Mouse (Mus musculus): Measurements from ENCODE around the gene Matn1.

Matn1 gene

DNA sequence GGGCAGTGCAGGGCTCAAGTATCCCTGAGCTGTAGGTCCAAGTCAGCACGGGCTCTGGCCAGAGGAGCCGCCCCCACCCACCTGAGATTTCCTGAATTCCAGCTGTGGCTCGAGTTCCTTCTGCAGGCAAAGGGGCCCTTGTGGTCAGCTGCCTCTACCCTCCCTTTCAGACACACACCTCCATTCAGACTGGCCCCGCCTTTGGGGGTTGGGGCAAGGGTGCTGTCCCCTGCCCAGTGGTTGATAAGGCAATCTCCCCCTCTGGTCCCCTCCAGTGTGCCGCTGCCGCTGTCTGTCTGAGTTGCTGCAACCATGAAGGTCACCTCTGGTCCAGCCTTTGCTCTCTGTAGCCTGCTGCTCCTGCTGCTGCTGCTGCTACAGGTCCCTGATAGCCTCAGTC is at the start of gene Matn1:
Matn1 (plus strand) TSS at position 274 of the 400 bp plus-strand sequence.
- DNase-seq (ENCODE audit: low read depth in 1 of 2, low spot score in 2 of 2): no peak

- DNase-seq (ENCODE audit: low read depth in 1 of 2, low spot score in 2 of 2): no peak
Measured at GRCm38 (mm10) chr4:130895701-130896100, 48.5 kb upstream of the Matn1 start.

GRCm38 (mm10) chr4:130896372-130896771 is 47.8 kb upstream of the Matn1 start:
- peak in 1 of 2 experiments; percentile 73 for DNase-seq (ENCODE audit: low read depth in 1 of 2, low spot score in 2 of 2)

- DNase-seq (ENCODE audit: low read depth in 1 of 2, low spot score in 2 of 2): peak in 1 of 2 experiments; percentile 49
Measured at GRCm38 (mm10) chr4:130899383-130899781, 44.8 kb upstream of the Matn1 start.

DNA sequence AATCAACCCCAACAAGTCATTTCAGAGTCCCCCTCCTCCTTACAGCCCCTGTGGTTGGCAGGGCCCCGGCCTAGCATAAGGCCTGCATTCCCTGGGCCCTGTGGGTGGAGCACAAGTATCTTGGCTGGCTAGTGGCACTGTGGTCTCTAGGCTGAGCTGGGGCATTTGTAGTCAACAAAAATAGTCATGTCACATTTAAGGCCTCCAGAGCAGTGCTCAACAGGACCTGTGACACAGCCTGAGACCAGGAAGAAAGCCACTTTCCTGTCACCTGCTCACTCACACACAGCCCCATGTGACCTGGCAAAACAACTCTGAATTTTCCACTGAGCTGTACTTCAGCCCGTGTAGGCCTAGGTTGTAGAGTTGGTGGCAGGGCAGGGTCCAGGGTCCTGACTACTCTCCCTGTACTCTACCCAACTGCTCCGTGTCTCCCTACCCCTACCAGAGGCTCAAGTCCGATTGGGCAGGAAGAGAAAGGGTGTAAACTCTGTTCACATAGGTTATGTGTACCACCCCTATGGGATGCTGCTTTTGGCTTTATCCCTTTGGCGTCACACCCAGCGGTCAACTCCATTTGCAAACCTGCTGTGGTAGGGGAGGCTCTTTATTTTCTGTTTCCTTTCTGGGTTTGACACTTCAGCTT is 44.3 kb upstream of the Matn1 start:
- DNase-seq (ENCODE audit: low read depth in 1 of 2, low spot score in 2 of 2): no peak

- DNase-seq (ENCODE audit: low read depth in 1 of 2, low spot score in 2 of 2): no peak
Measured at GRCm38 (mm10) chr4:130900746-130901145, 43.4 kb upstream of the Matn1 start.

- DNase-seq (ENCODE audit: low read depth in 1 of 2, low spot score in 2 of 2): no peak
Measured at GRCm38 (mm10) chr4:130902289-130902781, 41.9 kb upstream of the Matn1 start.

GRCm38 (mm10) chr4:130905025-130905424 is 39.2 kb upstream of the Matn1 start:
- DNase-seq (ENCODE audit: low read depth in 1 of 2, low spot score in 2 of 2): no peak

- no peak for DNase-seq (ENCODE audit: low read depth in 1 of 2, low spot score in 2 of 2)
Measured at GRCm38 (mm10) chr4:130905882-130906281, 38.3 kb upstream of the Matn1 start.

- DNase-seq (ENCODE audit: low read depth in 1 of 2, low spot score in 2 of 2): no peak
Measured at GRCm38 (mm10) chr4:130906296-130906695, 37.9 kb upstream of the Matn1 start.

DNA sequence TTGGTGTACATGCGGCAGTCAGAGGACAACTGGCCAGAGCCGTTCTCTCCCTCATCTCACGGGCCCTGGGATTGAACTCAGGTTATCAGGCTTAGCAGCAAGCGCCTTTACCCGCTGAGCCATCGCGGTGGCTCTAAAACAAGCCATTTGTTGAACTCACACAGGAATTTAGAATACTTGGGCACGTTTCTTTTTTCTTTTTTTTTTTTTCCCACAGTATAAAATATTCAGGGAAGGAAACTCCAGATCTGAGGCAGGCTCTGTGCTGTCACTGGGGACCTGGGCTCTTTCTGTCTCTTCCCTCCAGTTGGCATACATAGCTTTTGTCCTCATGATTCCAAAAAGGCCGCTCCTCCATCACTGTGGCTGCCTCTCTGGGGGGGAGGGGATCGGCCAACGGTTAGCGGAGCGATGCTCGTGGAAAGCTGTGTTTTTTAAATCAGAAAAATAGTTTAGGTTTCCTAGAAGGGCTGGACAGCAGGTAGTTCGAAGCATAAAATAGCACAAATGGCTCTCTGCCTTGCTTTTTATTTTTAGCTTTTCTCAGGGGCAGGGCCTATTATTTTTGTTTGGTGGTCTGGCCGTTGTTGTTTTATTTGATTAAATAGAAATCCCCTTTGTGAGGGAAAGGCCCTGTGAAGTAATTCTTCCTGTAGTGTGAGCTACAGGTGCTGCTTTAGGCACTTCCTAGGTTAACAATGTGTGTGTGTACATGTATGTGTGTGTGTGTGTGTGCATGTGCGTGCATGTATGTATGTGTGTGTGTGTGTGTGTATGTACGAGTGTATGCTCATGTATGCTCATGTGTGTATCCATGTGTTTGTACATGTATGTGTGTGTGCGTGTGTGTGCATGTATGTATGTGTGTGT is 36.8 kb upstream of the Matn1 start:
- DNase-seq (ENCODE audit: low read depth in 1 of 2, low spot score in 2 of 2): no peak

- no peak for DNase-seq (ENCODE audit: low read depth in 1 of 2, low spot score in 2 of 2)
Measured at GRCm38 (mm10) chr4:130908133-130908532, 36.1 kb upstream of the Matn1 start.

- no peak for DNase-seq (ENCODE audit: low read depth in 1 of 2, low spot score in 2 of 2)
Measured at GRCm38 (mm10) chr4:130909167-130909874, 34.9 kb upstream of the Matn1 start.

- DNase-seq (ENCODE audit: low read depth in 1 of 2, low spot score in 2 of 2): no peak
Measured at GRCm38 (mm10) chr4:130910666-130911065, 33.5 kb upstream of the Matn1 start.

GRCm38 (mm10) chr4:130912626-130913025 is 31.6 kb upstream of the Matn1 start:
- DNase-seq (ENCODE audit: low read depth in 1 of 2, low spot score in 2 of 2): no peak

DNA sequence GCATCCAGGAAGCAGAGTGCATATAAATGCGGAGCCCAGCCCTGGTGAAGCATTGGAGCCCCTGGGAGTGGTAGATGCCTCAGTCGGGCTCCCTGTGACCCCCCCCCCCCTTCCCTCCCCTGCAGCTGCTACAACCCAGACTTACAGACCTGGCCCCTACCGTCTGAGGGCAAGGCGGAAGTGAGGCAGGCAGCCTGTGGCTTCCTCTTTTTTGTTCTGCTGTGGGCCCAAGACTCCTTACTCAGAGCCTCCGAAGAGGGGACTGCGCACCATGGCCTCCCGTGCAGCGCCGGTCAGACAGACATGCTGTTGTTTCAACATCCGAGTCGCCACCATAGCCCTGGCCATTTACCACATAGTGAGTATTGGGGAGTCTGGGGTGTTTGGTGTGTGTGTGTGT is 31.1 kb upstream of the Matn1 start, which contains the start of gene Laptm5:
Laptm5 (plus strand) TSS at position 49 of the 400 bp plus-strand sequence.
- DNase-seq (ENCODE audit: low read depth in 1 of 2, low spot score in 2 of 2): peak; percentile 75 to 77

DNA sequence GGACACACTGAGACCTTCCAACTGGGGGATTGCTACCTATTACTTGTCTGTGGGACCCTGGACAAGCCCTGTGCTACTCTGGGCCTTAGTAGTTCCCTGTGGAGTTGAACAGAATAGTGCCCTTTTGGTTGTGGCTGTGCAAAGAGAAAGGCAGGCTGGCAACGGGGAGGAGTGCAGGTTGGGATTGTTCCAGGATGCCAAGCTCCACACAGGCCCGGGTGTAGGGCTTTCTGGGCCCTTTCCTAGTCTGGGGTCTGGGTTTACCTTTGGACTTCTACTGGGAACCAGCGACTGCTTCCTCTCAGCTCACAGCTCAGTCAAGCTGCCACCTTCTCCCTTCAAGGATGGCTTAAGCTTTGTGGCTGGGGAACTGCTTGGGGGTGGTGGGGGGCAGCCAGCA is 30.7 kb upstream of the Matn1 start:
- DNase-seq (ENCODE audit: low read depth in 1 of 2, low spot score in 2 of 2): no peak

GRCm38 (mm10) chr4:130914011-130914410 is 30.2 kb upstream of the Matn1 start:
- DNase-seq (ENCODE audit: low read depth in 1 of 2, low spot score in 2 of 2): peak; percentile 61 to 75

DNA sequence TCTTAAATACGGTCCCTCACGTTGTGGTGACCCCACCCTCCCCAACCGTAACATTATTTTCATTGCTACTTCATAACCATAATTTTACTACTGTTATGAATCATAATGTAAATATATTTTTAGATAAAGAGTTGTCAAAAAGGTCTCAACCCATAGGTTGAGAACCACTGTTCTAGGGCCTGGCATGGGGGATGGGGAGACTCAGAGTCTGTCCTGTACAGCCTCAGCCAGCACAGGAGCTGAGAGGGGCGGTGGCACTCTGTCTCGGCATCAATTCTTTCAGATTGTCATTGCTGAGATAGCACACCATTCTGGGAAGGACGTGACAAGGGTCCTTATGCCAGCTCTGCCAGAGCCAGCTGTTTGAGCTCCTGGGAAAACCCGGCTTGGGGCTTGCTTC is 29.7 kb upstream of the Matn1 start:
- DNase-seq (ENCODE audit: low read depth in 1 of 2, low spot score in 2 of 2): no peak

DNA sequence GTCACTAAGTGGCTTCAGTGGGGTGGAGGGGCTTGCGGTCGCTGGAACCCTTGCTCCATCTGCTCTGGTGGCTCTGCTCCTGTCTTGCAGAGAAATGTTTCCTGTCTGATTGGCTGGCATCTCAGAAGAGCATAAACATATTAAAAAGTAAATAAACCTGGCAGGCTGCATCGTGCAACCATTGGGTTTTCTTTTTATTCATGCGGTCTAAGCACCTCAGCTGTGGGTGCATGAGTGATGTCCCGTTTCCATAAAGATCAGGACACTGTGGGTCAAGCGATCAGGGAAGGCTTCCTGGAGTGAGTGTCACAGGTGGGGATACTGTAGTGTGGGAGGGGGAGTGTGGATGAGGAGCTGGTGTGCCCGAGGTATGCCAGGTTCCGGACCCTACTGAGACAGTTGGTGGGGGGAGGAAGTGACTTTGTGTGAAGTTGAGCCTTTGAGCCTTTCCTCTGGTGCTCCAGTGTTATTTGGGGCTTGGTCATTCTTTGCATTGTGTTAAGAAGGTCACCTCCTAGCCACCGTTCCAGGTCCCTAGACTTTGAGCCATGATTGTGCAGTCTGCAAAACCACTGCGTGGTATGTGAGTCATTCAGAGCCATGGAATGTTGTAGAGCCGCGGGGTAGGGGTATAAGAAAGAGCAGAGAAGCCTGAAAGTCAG is 29.0 kb upstream of the Matn1 start:
- DNase-seq (ENCODE audit: low read depth in 1 of 2, low spot score in 2 of 2): no peak

DNA sequence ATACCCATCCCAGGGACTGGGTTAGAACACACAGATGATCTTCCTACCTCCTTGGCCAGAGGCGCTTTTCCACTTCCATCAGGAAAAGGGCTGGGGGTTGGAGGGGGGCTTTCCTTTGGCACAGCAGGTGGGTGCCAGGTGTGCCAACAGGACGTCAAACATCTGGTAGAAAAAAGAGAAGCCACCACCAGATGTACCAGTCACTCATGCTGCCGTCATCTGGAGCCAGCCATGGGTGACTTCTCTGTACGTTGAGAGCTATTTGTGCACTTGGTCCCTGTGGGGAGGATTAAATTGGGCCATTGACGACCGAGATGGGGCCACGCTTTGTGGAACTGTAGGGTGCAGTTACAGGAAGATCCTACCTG is 28.5 kb upstream of the Matn1 start:
- DNase-seq (ENCODE audit: low read depth in 1 of 2, low spot score in 2 of 2): no peak

Data from monocyte, adult 2 months (primary cell).